Mouse (Mus musculus) heart, postnatal 0 days (tissue): Measurements from ENCODE around the gene Gcm1. TPM values are rescaled to one million over a fixed set of nuclear protein-coding genes. Genes with fewer than 3 reads are reported as not detected.

ENCODE experiments used
- ATAC-seq: fragments of 200-750 bp; cut with Nextera tagmentation; 2 replicates; pipeline ENCODE4 v1.8.0; 2017; ENCODE audit warnings: low read depth, moderate number of reproducible peaks, moderate library complexity; ENCODE audit not compliant: insufficient read depth
- DNase-seq: peaks from one replicate; pipeline ENCODE4 v3.0.0-alpha.2; 2016; ENCODE audit warnings: low spot score
- H3K27ac ChIP-seq: fragments of 300-500 bp; sonication (generic); 2 replicates; pipeline ENCODE4 v1.5.1; 2014; ENCODE audit warnings: low read depth, mild to moderate bottlenecking
- H3K27me3 ChIP-seq: fragments of 300-500 bp; sonication (generic); 2 replicates; pipeline ENCODE4 v1.6.1; 2014; ENCODE audit warnings: low read length, mixed read lengths; ENCODE audit not compliant: control insufficient read depth, insufficient read depth
- H3K36me3 ChIP-seq: fragments of 300-500 bp; sonication (generic); replicated peaks from 2 replicates; pipeline ENCODE4 v1.6.1; 2014; ENCODE audit warnings: low read length, mixed read lengths; ENCODE audit not compliant: control insufficient read depth, insufficient read depth
- H3K4me1 ChIP-seq: fragments of 300-500 bp; sonication (generic); 2 replicates; pipeline ENCODE4 v1.6.1; 2014; ENCODE audit warnings: antibody characterized with exemption; ENCODE audit not compliant: control insufficient read depth, insufficient read depth
- H3K4me2 ChIP-seq: fragments of 300-500 bp; sonication (generic); 2 replicates; pipeline ENCODE4 v1.6.1; 2014; ENCODE audit warnings: low read depth, mild to moderate bottlenecking, low read length, moderate library complexity
- H3K4me3 ChIP-seq: fragments of 300-500 bp; sonication (generic); 2 replicates; pipeline ENCODE4 v1.5.1; 2014; ENCODE audit warnings: low read depth, low read length
- H3K9ac ChIP-seq: fragments of 300-500 bp; sonication (generic); replicated peaks from 2 replicates; pipeline ENCODE4 v1.6.1; 2014; ENCODE audit warnings: low read depth, low read length, mixed read lengths
- H3K9me3 ChIP-seq: fragments of 300-500 bp; sonication (generic); replicated peaks from 2 replicates; pipeline ENCODE4 v1.6.1; 2016; ENCODE audit warnings: low read length; ENCODE audit not compliant: control insufficient read depth
- CTCF ChIP-seq: IDR thresholded peaks from 2 replicates; pipeline ENCODE4 v1.5.1; 2016; ENCODE audit warnings: antibody characterized with exemption, control low read depth, low read depth
- EP300 ChIP-seq: IDR thresholded peaks from 2 replicates; pipeline ENCODE4 v1.6.1; 2016; ENCODE audit warnings: antibody characterized with exemption, low read depth
- WGBS: fragments of 180-500 bp; shearing (Covaris S2); extraction: QIAGEN DNeasy Blood & Tissue Kit; methylation state at CpG from one replicate; pipeline ENCODE4 v1.1.7; 2014; 5-methylcytosine and 5-hydroxymethylcytosine counted together
- polyA plus RNA-seq: library from polyadenylated mRNA; unstranded; fragments of >200 nt; fragmentation: Nextera tagmentation; extraction: Ambion mirVana; gene quantifications from 2 replicates; pipeline ENCODE4 v1.2.1, GENCODE M21; 2015
- total RNA-seq: library from RNA; depleted of rRNA; stranded (reverse); fragments of >200 nt; gene quantifications from 2 replicates; pipeline ENCODE4 v1.2.3, GENCODE M21; 2014; ENCODE audit warnings: low replicate concordance

The Gcm1 gene
- total and polyA plus RNA-seq, 2 experiments from 2014 or later, result not detected

DNA sequence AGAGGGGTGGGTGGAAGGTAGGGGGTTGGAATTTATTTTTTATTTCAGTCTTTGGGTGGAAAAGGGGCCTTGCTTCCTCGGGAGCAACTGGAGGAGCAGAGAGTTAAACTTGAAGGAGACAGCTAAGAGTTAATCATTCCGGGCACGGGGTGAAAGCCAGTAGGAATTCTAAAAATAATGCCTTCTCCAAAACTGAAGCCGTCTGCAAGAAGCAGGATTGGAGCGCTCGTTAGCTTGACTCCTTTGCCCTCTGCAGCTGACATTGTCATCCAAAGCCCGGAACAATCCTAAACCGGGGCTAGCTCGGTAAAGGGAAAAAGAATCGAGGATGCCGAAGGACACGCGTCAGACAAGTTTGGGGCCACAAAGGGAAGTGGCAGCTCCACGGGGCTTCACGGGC is 35.4 kb upstream of the Gcm1 start:
- DNase-seq, result no peak
- TF ChIP-seq CTCF (no peak), EP300 (no peak)
- Histone ChIP-seq H3K27me3 (no peaks in the 10 kb centered on the region), H3K4me3 (0 out of 2 replicates have a peak overlapping the region, but pooled peaks have one; percentile 4), H3K9me3 (no peaks in the 10 kb centered on the region), H3K4me1 (no peaks in the 10 kb centered on the region), H3K36me3 (no peaks in the 10 kb centered on the region), H3K9ac (no peak overlapping the region), H3K27ac (0 out of 2 replicates have a peak overlapping the region, but pooled peaks have one; percentile 5), H3K4me2 (peak overlapping the region; percentile 44)
- no peak for ATAC-seq
- 21% methylated on average over 15 of the region's 15 CpGs for WGBS

DNA sequence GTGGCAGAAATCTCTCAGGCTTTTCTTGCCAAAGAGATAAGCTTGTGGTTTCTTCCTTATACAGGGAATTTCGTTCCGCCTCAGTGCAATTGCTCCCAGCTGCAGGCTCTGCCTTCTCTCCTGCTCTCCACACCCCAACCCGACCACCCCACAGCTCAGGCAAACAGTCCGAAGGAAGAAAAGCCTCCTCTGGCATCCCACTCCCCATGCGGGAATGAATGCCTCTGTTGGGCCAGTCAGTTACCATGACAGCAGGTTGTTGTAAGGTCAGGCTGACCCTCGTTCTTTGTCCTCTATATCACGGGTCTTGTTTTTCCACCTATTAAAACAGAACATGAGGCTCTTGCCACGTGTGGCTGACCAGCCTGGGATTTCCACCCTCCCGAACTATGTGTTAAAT is 30.5 kb upstream of the Gcm1 start:
- no peak overlapping the region for H3K4me2 ChIP-seq
- H3K27ac ChIP-seq, result no peak overlapping the region
- no peak for DNase-seq
- H3K9ac ChIP-seq, result no peak overlapping the region
- H3K36me3 ChIP-seq, result no peaks in the 10 kb centered on the region
- no peaks in the 10 kb centered on the region for H3K9me3 ChIP-seq
- ATAC-seq, result no peak
- WGBS, result 33% methylated on average over 9 of the region's 9 CpGs
- H3K4me1 ChIP-seq, result no peaks in the 10 kb centered on the region
- TF ChIP-seq CTCF (no peak), EP300 (no peak)
- H3K27me3 ChIP-seq, result no peaks in the 10 kb centered on the region
- H3K4me3 ChIP-seq, result no peak overlapping the region

DNA sequence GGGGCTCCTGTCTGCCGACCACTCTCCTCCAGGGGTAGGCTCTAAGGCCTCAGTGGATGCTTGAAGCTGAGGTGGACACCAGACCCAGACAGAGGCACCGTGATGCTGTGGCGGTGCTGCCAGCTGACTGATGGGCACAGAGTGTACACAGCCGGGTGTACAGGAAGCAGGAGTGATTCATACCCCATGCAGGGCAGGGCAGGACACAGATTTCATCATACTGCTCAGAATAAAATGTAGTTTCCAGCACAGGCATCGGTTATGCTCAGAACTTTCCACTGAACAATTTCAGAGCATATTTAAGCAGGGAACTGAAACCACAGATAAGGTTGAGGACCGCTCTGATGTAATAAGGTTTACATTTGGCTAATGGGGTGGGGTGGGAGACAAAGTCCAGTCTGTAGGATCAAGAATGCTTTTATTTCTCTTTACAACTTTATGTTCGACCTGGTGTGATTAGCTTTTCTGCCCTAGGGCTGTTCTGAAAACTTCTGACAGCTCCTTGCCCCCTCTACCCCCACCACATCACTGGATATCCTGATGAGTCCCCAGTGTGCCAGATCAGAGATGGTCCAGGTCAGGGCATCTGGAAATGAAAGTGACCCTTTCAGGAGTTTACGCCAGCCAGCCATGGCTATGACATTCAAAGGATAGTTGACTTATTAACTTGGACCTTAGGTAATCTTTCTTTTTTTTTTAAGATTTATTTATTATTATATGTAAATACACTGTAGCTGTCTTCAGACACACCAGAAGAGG is 29.4 kb upstream of the Gcm1 start:
- ATAC-seq (peak; percentile 57), DNase-seq (no peak)
- Histone ChIP-seq H3K4me1 (no peaks in the 10 kb centered on the region), H3K4me3 (no peak overlapping the region), H3K4me2 (no peak overlapping the region), H3K27me3 (no peaks in the 10 kb centered on the region), H3K9me3 (no peaks in the 10 kb centered on the region), H3K27ac (no peak overlapping the region), H3K9ac (no peak overlapping the region), H3K36me3 (no peaks in the 10 kb centered on the region)
- TF ChIP-seq EP300 (no peak), CTCF (no peak)
- WGBS, result 63% methylated on average over 8 of the region's 8 CpGs

DNA sequence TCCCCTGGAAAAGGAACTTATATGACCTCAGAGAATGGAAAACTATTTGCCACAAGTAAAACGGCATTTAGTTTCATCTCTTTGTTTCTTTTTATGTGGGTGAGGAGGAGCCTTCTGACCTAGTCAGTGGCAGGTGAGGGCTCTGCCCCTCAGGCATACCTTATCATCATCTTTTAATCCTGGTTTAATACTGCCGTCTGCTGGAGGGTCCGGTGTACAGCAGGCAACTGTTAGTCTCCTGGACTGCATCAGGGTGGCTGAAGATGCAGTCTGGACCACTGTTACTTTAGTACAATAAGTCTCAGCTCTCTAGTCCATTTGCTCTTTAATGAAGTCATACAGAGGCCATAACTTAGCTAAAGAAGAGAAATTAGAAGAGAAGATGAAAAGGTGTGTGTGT is 26.9 kb upstream of the Gcm1 start:
- Histone ChIP-seq H3K4me1 (no peaks in the 10 kb centered on the region), H3K9ac (no peak overlapping the region), H3K4me3 (no peak overlapping the region), H3K4me2 (no peak overlapping the region), H3K9me3 (no peaks in the 10 kb centered on the region), H3K27me3 (no peaks in the 10 kb centered on the region), H3K36me3 (no peaks in the 10 kb centered on the region), H3K27ac (no peak overlapping the region)
- ATAC-seq, result no peak; the same call in 1 of the 2 replicates
- 16% methylated on average over 3 of the region's 3 CpGs for WGBS
- peak; percentile 39 for DNase-seq
- no peak for TF ChIP-seq EP300
- TF ChIP-seq CTCF, result peak; percentile 93

DNA sequence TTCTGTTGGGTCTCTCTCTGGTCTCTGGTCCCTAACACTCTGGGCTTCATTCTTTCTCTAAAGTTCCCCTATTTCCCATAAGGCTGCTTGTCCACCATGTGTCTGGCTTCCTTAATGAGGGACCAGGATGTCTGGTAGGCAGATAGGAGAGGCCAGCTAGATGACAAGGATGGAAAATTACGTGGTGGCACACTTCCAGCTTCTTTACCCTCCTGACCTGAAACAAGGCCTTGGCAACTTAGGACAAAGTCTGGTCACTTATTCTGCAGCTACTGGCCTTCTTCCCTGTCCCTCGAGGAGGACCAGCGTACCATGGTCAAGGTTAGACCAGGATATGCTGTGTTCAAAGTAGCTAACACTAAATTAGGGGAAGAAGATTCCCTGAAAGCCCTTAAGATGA is 24.6 kb upstream of the Gcm1 start:
- H3K27me3 ChIP-seq, result no peaks in the 10 kb centered on the region
- no peaks in the 10 kb centered on the region for H3K4me1 ChIP-seq
- ATAC-seq (no peak), DNase-seq (no peak)
- H3K4me3 ChIP-seq, result no peak overlapping the region
- no peak overlapping the region for H3K4me2 ChIP-seq
- no peaks in the 10 kb centered on the region for H3K9me3 ChIP-seq
- H3K27ac ChIP-seq, result no peak overlapping the region
- 52% methylated on average over 3 of the region's 3 CpGs for WGBS
- no peak overlapping the region for H3K9ac ChIP-seq
- H3K36me3 ChIP-seq, result no peaks in the 10 kb centered on the region
- TF ChIP-seq CTCF (no peak), EP300 (no peak)
